Mouse (Mus musculus): ENCODE results near the gene Frmd5.

DNA sequence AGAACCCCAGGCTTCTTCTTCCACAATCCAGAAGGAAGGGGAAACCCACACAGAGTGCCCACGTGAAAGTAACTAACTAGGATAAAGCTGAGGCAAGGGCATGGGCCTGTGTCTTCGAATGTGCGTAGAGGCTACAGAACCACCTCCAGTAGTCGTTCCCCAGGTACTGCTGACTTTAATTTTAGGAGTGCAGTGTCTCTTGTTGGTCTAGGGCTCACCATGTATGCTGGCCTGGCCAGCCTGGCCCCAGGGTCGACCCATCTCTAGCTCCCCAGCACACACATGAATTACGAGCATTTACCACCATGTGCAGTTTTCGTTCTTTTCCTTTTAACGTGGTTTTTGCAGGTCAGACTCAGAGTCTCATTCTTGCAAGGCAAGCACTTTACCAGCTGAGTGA lies 83.1 kb downstream of the Frmd5 start:
- TF ChIP-seq CTCF (IDR thresholded peaks at IDR 0.05; ENCODE audit: borderline replicate concordance, control insufficient read depth, extremely low read depth, insufficient read depth, low read length, poor library complexity) (no peak), POLR2A (IDR thresholded peaks at IDR 0.05; ENCODE audit: control insufficient read depth, extremely low read depth, insufficient read depth, low read length, poor library complexity) (no peak)

All from thymus, adult 2 months (tissue).